Mouse (Mus musculus) splenic B cell, adult 2 months (primary cell): ENCODE measurements around the gene Zfp553.

Source experiments
- DNase-seq: peaks from one replicate; pipeline ENCODE4 v3.0.0-alpha.2; 2011; ENCODE audit warnings: low read depth, low spot score
- H3K27me3 ChIP-seq: 2 replicates; pipeline ENCODE4 v1.6.1; 2012; ENCODE audit warnings: mild to moderate bottlenecking, low read length, moderate library complexity, mixed read lengths; ENCODE audit not compliant: control insufficient read depth, poor library complexity, insufficient read depth, severe bottlenecking
- H3K36me3 ChIP-seq: 2 replicates; pipeline ENCODE4 v1.6.1; 2012; ENCODE audit warnings: mild to moderate bottlenecking, low read length, moderate library complexity, mixed read lengths; ENCODE audit not compliant: control insufficient read depth, poor library complexity, insufficient read depth, severe bottlenecking

The Zfp553 gene

DNA sequence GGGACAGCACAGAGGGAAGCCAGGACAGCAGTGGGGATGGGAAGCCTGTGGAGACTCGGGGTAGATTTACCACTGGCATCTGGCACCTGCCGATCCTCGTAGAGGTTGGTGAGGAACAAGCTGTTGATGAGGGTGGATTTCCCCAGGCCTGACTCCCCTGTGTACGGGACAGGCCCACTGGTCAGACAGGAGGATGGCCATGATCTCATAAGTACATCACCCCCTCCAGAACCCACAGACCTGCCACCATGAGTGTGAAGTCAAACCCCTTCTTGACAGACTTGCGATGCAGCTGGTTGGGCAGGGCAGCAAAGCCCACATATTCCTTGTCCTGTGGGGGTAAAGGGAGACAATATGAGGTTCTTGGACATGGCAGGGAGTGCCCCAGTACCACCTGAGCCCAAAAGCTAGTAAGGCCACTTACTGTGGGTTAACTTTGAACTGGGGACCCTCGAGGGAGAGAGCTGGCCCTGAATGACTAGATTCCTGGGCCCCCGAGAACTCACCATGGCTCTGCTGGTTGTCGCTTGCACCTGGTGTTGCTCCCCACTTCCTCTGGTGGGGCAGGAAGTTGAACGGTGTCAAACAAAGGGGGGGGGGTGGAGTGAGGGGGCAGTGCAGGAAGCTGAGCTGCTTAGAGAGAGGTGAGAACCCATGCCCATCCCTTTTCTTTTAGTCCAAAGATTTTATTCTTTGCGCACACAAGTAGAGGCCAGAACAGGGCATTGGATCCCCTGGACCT lies 14.8 kb upstream of the Zfp553 start:
- H3K36me3 ChIP-seq = no peaks in the 10 kb centered on the region; the same call in 1 of the 2 replicates
- DNase-seq = peak; percentile 75
- no peaks in the 10 kb centered on the region for H3K27me3 ChIP-seq

DNA sequence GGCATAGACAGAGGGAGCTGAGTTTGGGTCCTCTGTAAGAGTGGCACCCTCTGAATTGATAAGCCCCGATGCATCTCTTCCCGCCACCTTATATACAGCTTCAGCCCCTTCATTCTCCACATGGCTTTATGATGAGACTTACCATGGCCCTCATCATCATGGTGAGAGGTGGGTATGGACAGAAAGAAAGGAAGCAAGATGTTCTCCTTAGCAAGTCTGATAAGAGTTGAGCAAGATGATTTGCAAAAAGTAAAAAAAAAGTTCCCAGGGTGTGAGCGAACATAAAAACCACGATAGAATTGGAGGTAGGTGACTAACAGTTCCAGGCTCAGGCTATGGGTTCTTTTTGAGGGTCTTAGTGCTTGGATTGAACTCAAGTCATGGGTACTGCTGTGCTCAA lies 14.2 kb upstream of the Zfp553 start:
- Histone ChIP-seq H3K27me3 (no peaks in the 10 kb centered on the region), H3K36me3 (no peaks in the 10 kb centered on the region; the same call in 1 of the 2 replicates)
- no peak for DNase-seq

DNA sequence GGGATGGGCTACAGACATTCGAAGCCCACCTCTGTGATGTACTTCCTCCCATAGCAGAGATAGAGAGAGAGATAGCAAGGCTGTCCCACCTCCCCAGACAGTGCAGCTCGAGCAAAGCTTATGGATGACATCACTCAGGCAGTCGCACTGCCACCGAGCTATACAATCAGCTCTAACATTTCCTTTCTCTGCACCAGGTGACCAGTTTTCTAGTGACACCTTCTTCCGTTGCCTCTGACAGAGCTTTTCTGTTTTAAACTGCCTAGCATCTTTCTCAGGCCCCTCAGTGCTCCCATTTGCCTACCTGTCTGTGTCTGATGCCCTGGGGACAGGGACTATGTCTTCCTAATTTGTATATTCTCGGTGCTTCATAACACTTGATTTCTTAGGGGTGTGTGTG lies 12.4 kb upstream of the Zfp553 start:
- Histone ChIP-seq H3K36me3 (no peaks in the 10 kb centered on the region; the same call in 1 of the 2 replicates), H3K27me3 (no peaks in the 10 kb centered on the region)
- DNase-seq = peak; percentile 25

DNA sequence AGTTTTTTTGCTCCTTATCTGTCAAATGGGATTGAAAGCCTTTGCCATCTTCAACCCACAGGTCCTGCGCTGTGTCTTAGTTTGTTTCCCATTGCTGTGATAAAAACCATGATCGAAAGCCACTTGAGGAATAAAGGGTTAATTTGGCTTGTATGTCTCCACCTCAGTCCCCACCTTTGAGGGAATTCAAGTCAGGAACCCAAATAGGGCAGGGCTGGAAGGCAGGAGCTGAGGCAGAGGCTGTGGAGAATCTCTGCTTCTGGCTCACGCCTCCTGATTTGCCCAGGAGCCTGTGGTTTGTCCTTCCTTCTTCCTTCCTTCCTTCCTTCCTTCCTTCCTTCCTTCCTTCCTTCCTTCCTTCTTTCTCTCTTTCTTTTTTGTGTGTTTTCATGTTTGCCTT lies 9.8 kb upstream of the Zfp553 start:
- Histone ChIP-seq H3K36me3 (no peaks in the 10 kb centered on the region), H3K27me3 (no peaks in the 10 kb centered on the region)
- DNase-seq = no peak

GRCm38 (mm10) chr7:127223515-127224478 lies 9.1 kb upstream of the Zfp553 start:
- DNase-seq = no peak
- no peaks in the 10 kb centered on the region for H3K27me3 ChIP-seq
- H3K36me3 ChIP-seq = no peaks in the 10 kb centered on the region

DNA sequence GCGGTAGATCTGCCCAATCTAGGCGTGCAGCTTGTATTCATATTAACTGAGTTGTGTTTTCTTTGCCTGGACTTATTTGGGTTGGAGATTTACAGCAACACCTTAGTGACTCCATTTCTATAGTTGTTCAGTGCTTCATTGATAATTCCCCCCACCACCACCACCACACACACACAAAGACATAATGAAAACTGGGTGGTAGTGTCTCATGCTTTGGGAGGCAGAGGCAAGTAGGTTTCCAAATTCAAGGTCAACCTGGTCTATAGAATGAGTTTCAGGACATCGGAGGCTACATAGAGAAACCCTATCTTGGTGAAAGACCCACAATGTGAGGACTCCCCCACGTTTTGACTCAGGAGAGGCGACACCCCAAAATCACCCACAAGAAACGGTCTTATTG lies 8.2 kb upstream of the Zfp553 start:
- no peaks in the 10 kb centered on the region for H3K27me3 ChIP-seq
- H3K36me3 ChIP-seq = no peaks in the 10 kb centered on the region
- DNase-seq = no peak

DNA sequence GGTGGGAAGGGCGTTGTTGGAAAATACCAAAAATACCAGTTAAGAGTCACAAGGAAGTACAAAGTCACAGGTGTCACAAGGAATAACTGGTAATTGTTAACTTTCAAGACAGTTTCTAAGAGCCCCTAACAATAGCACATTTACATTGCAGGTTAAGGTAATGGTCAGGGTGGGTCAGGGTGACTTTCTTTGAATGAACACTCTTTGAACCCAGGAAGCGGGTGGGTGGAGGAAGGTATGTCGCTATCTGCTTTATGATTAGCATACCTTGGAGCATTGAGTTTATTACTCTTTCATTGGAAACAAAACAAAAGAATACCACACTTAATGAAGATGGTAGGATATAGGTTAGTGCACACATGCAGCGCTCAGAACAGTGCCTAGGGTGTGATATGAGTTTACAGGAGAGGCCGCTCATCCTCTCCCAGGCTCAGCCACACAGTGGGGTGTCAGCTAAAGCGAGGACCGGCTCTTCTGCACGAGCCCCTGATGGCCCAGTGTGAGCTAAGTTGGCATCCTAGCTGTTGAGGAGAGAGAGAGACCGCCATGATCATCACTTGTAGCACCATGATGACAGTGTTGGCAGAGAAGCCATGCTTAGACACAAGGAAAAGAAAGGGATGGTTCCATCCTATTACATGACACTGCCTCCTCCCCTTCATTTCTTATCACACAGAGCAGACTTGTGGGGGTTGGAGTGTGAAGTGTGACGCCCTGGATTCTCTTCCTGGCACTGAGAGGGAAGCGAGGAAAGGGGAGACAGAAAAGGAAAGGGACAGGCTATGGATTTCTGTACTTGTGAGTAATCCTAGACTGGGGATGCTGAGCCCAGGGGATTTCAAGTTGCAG lies 7.5 kb upstream of the Zfp553 start:
- DNase-seq = no peak
- no peaks in the 10 kb centered on the region for H3K27me3 ChIP-seq
- no peaks in the 10 kb centered on the region for H3K36me3 ChIP-seq

DNA sequence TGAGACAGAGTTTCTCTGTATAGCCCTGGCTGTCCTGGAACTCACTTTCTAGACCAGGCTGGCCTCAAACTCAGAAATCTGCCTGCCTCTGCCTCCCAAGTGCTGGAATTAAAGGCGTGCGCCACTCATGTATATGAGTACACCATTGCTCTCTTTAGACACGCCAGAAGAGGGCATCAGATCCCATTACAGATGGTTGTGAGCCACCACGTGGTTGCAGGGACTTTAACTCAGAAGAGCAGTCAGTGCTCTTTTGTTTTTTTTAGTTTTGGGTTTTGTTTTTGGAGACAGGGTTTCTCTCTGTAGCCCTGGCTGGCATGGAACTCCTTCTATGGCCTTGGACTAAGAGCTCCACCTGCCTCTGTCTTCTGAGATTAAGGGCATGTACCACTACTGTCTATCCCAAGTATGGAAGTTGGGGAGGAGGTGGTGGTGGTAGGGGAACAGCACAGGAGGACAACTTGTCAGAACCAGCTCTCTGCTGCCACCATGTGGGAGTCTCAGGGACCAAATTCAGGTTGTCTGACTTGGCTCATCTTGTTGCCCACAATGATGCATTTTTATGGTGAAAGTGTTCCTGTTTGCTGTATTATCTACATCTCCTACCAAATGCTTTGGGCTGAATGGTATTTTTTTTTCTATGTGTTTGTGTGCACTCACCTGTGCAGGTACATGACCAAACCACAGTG lies 4.1 kb upstream of the Zfp553 start:
- H3K36me3 ChIP-seq = no peaks in the 10 kb centered on the region
- H3K27me3 ChIP-seq = no peaks in the 10 kb centered on the region
- DNase-seq = peak; percentile 92

GRCm38 (mm10) chr7:127231376-127231775 lies 1.5 kb upstream of the Zfp553 start:
- Histone ChIP-seq H3K36me3 (peaks cover 9% of the 10 kb centered on the region), H3K27me3 (no peaks in the 10 kb centered on the region)
- DNase-seq = no peak

GRCm38 (mm10) chr7:127231826-127232621 lies 837 bp upstream of the Zfp553 start:
- Histone ChIP-seq H3K27me3 (no peaks in the 10 kb centered on the region), H3K36me3 (peaks cover 11% of the 10 kb centered on the region)
- no peak for DNase-seq

DNA sequence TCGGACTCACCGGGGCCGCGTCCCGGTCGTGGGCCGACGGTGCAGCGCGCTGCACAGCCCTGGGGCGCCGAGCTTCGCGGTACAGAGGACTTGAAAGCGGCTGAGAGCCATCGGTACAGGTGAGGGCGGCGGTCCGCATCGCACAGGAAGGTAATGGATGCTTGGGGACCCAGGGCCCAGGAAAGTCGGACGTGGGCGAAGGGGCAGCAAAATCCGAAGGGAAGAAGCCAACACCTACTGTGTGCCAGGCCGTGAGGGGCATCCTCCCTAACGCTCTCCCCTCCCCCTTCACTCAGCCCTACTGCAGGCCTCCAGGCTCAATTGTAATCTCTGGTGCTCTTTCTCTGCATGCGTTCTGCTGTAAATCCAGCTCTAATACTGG lies 498 bp downstream of the Zfp553 start:
- DNase-seq = no peak
- H3K36me3 ChIP-seq = peaks cover 14% of the 10 kb centered on the region
- no peaks in the 10 kb centered on the region for H3K27me3 ChIP-seq

DNA sequence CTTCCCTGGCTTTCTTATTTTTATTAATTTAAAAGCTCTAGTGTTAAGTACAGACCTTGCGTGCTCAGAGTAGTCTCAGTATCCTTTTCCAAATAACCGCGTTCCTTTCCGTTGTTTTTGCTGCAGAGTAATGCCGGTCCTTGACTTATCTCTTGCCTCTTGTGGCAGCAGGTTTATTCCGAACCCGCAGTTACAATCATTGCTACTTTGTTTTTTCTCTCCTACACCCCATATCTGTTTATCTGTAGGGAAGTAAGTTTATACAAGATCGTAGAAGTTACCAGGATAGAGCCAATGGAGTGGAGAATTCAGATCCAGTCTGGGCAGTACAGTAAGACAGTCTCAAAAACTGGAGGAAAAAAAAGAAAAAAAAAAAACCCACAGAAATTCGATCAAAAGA lies 904 bp downstream of the Zfp553 start:
- Histone ChIP-seq H3K27me3 (no peaks in the 10 kb centered on the region), H3K36me3 (peaks cover 14% of the 10 kb centered on the region)
- DNase-seq = no peak

- Histone ChIP-seq H3K27me3 (no peaks in the 10 kb centered on the region), H3K36me3 (peaks cover 17% of the 10 kb centered on the region)
- DNase-seq = no peak
These were observed 1.9 kb downstream of the Zfp553 start for GRCm38 (mm10) chr7:127234777-127235176.
